ENCODE assay signal across 8 mouse cellular contexts in the genomic region with DNA sequence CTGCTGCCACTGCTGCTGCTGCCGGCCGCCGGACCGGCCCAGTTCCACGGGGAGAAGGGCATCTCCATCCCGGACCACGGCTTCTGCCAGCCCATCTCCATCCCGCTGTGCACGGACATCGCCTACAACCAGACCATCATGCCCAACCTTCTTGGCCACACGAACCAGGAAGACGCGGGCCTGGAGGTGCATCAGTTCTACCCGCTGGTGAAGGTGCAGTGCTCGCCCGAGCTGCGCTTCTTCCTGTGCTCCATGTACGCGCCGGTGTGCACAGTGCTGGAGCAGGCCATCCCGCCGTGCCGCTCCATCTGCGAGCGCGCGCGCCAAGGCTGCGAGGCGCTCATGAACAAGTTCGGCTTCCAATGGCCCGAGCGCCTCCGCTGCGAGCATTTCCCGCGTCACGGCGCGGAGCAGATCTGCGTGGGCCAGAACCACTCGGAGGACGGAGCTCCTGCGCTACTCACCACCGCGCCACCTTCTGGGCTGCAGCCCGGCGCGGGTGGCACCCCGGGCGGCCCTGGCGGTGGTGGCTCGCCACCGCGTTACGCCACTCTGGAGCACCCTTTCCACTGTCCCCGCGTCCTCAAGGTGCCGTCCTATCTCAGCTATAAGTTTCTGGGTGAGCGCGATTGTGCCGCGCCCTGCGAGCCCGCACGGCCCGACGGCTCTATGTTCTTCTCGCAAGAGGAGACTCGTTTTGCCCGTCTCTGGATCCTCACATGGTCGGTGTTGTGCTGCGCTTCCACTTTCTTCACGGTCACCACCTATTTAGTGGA. TPM values are rescaled to one million over a fixed set of nuclear protein-coding genes. Genes with fewer than 3 reads are reported as not detected.
DNase-seq lines count a peak whose midpoint lies in the region; ATAC-seq and TF ChIP-seq lines count a peak whose summit lies in the region.

No protein-coding gene starts in this region.

- no peaks in the 10 kb centered on the region for H3K36me3 ChIP-seq in forebrain, embryonic 14.5 days (ENCODE audit: control insufficient read depth, insufficient read depth, low read length)
- H3K36me3 ChIP-seq in hindbrain, embryonic 13.5 days: no peaks in the 10 kb centered on the region
- H3K36me3 ChIP-seq in limb, embryonic 13.5 days: peaks cover 8% of the 10 kb centered on the region
- no peaks in the 10 kb centered on the region for H3K36me3 ChIP-seq in myocyte (ENCODE audit: control insufficient read depth, insufficient read depth)

- H3ac ChIP-seq in myocyte (ENCODE audit: control insufficient read depth, insufficient read length): peak overlapping the region; percentile 91

- no peaks in the 10 kb centered on the region for H3K9me3 ChIP-seq in forebrain, embryonic 14.5 days (replicated peaks; ENCODE audit: control insufficient read depth, low read length)
- no peaks in the 10 kb centered on the region for H3K9me3 ChIP-seq in hindbrain, embryonic 13.5 days
- no peaks in the 10 kb centered on the region for H3K9me3 ChIP-seq in limb, embryonic 13.5 days

- H3K79me2 ChIP-seq in myocyte (ENCODE audit: control insufficient read depth, insufficient read depth): peaks cover 29% of the 10 kb centered on the region

- ATAC-seq in forebrain, embryonic 14.5 days: peak; percentile 30
- ATAC-seq in hindbrain, embryonic 13.5 days (ENCODE audit: low FRiP score): peak; percentile 63
- peak; percentile 1; the same call in 1 of the 2 replicates for ATAC-seq in limb, embryonic 13.5 days (ENCODE audit: low FRiP score, low read depth)

- H3K4me2 ChIP-seq in forebrain, embryonic 14.5 days (ENCODE audit: low read length): peak overlapping the region; percentile 60
- peak overlapping the region; percentile 80 for H3K4me2 ChIP-seq in hindbrain, embryonic 13.5 days
- peak overlapping the region; percentile 83 for H3K4me2 ChIP-seq in limb, embryonic 13.5 days (replicated peaks)
- peak overlapping the region; percentile 90 for H3K4me2 ChIP-seq in myocyte (ENCODE audit: low read depth)

- H3K27ac ChIP-seq in forebrain, embryonic 14.5 days (ENCODE audit: low read depth, low read length): peak overlapping the region; percentile 99
- peak overlapping the region; percentile 94 for H3K27ac ChIP-seq in hindbrain, embryonic 13.5 days
- H3K27ac ChIP-seq in limb, embryonic 13.5 days: peak overlapping the region; percentile 100

- peak overlapping the region; percentile 96 for H3K9ac ChIP-seq in forebrain, embryonic 14.5 days (ENCODE audit: low read length)
- peak overlapping the region; percentile 86 for H3K9ac ChIP-seq in hindbrain, embryonic 13.5 days
- peak overlapping the region; percentile 100 for H3K9ac ChIP-seq in limb, embryonic 13.5 days

- no peak for TF ChIP-seq POLR2A in myocyte (IDR thresholded peaks at IDR 0.05; ENCODE audit: insufficient read length, low read depth)

- peaks cover 19% of the 10 kb centered on the region for H3K4me1 ChIP-seq in forebrain, embryonic 14.5 days (ENCODE audit: control insufficient read depth, insufficient read depth, low read length)
- peaks cover 68% of the 10 kb centered on the region for H3K4me1 ChIP-seq in hindbrain, embryonic 13.5 days (replicated peaks)
- H3K4me1 ChIP-seq in limb, embryonic 13.5 days: peaks cover 33% of the 10 kb centered on the region

- no peaks in the 10 kb centered on the region for H3K27me3 ChIP-seq in forebrain, embryonic 14.5 days (replicated peaks; ENCODE audit: control insufficient read depth, insufficient read depth, low read length)
- H3K27me3 ChIP-seq in hindbrain, embryonic 13.5 days: 0 out of 2 replicates have a peak, but pooled peaks cover 7% of the 10 kb centered on the region
- no peaks in the 10 kb centered on the region for H3K27me3 ChIP-seq in limb, embryonic 13.5 days
- H3K27me3 ChIP-seq in myocyte (ENCODE audit: control insufficient read depth, insufficient read depth, insufficient read length): no peaks in the 10 kb centered on the region

- H3K4me3 ChIP-seq in forebrain, embryonic 14.5 days (ENCODE audit: low read depth, low read length): peak overlapping the region; percentile 91
- H3K4me3 ChIP-seq in hindbrain, embryonic 13.5 days: peak overlapping the region; percentile 79
- peak overlapping the region; percentile 98 for H3K4me3 ChIP-seq in limb, embryonic 13.5 days
- H3K4me3 ChIP-seq in myocyte: peak overlapping the region; percentile 38

- under 1% methylated on average over 60 of the region's 74 CpGs for WGBS in forebrain, embryonic 14.5 days
- under 1% methylated on average over 74 of the region's 74 CpGs for WGBS in hindbrain, embryonic 13.5 days
- under 1% methylated on average over 72 of the region's 74 CpGs for WGBS in limb, embryonic 13.5 days

- DNase-seq in cerebellum, postnatal 25 days: peak; percentile 70 to 73
- no peak for DNase-seq in cerebellum, adult 11-12 months
- DNase-seq in ZHBTc4 (ENCODE audit: low read depth, low spot score): peak; percentile 86
- peak; percentile 65 for DNase-seq in forebrain, embryonic 14.5 days (ENCODE audit: low spot score)
- peak; percentile 45 for DNase-seq in yolk sac, embryonic 10.5 days (ENCODE audit: low spot score)

TF ChIP-seq in myocyte, 11 proteins besides CTCF, POLR2A, EP300 and RAD21:
- TF ChIP-seq CEBPB (IDR thresholded peaks at IDR 0.05; ENCODE audit: insufficient read depth, poor library complexity, severe bottlenecking) (no peak), MYOD1 (IDR thresholded peaks at IDR 0.05; ENCODE audit: control insufficient read depth in 1 of 3, insufficient read length in 2 of 3, low read depth in 2 of 3) (peak in 1 of 3 experiments; percentile 6), SRF (IDR thresholded peaks at IDR 0.05; ENCODE audit: control insufficient read depth, insufficient read length, low read depth) (peak; percentile 19), TCF12 (IDR thresholded peaks at IDR 0.05; ENCODE audit: insufficient read depth, poor library complexity, severe bottlenecking) (no peak), POLR2AphosphoS2 (IDR thresholded peaks at IDR 0.05; ENCODE audit: insufficient read length, low read depth) (peak; percentile 46), MYOG (IDR thresholded peaks at IDR 0.05; ENCODE audit: control insufficient read depth in 1 of 3, insufficient read depth in 1 of 3, insufficient read length in 2 of 3, low read depth in 2 of 3) (peak in 1 of 3 experiments; percentile 3)
TF ChIP-seq in myocyte: peak in this region for 4.

RNA-seq across cellular contexts. Expression of gene Fzd2, which starts 0.8 kb away (rescaled TPM):
- 18.6 and 19.2 TPM in 2 replicates for polyA plus RNA-seq in forebrain, embryonic 14.5 days (2014; fragmentation: Nextera tagmentation; extraction: Ambion mirVana)
- 10.5 and 11.8 TPM in 2 replicates for polyA plus RNA-seq in hindbrain, embryonic 13.5 days (2015; fragmentation: Nextera tagmentation; extraction: Ambion mirVana)
- 67.7 and 71.6 TPM in 2 replicates for polyA plus RNA-seq in limb, embryonic 13.5 days (2015; fragmentation: Nextera tagmentation; extraction: Ambion mirVana)
- 66.9 TPM for polyA plus RNA-seq in myocyte (2012; fragmentation: generic; extraction: Trizol)

RNA-seq across cellular contexts. Expression of gene Gm11627, which starts 25.7 kb away (rescaled TPM):
- 6.8 and 9.8 TPM in 2 replicates for polyA plus RNA-seq in forebrain, embryonic 14.5 days (2014; fragmentation: Nextera tagmentation; extraction: Ambion mirVana)
- polyA plus RNA-seq in hindbrain, embryonic 13.5 days (2015; fragmentation: Nextera tagmentation; extraction: Ambion mirVana): 2.8 and 5.3 TPM in 2 replicates
- 7.7 and 9.1 TPM in 2 replicates for polyA plus RNA-seq in limb, embryonic 13.5 days (2015; fragmentation: Nextera tagmentation; extraction: Ambion mirVana)
- 1.9 TPM for polyA plus RNA-seq in myocyte (2012; fragmentation: generic; extraction: Trizol)

RNA-seq across cellular contexts. Expression of gene Gpatch8, which starts 48.8 kb away (rescaled TPM):
- polyA plus RNA-seq in forebrain, embryonic 14.5 days (2014; fragmentation: Nextera tagmentation; extraction: Ambion mirVana): 32.6 and 47.7 TPM in 2 replicates
- 83.4 and 86.1 TPM in 2 replicates for polyA plus RNA-seq in hindbrain, embryonic 13.5 days (2015; fragmentation: Nextera tagmentation; extraction: Ambion mirVana)
- polyA plus RNA-seq in limb, embryonic 13.5 days (2015; fragmentation: Nextera tagmentation; extraction: Ambion mirVana): 80.0 and 81.0 TPM in 2 replicates
- polyA plus RNA-seq in myocyte (2012; fragmentation: generic; extraction: Trizol): 9.0 TPM

RNA-seq across cellular contexts. Expression of gene Meioc, which starts 58.6 kb away (rescaled TPM):
- 0.09 and 0.14 TPM in 2 replicates for polyA plus RNA-seq in forebrain, embryonic 14.5 days (2014; fragmentation: Nextera tagmentation; extraction: Ambion mirVana)
- 0.04 and 0.18 TPM in 2 replicates for polyA plus RNA-seq in hindbrain, embryonic 13.5 days (2015; fragmentation: Nextera tagmentation; extraction: Ambion mirVana)
- 0.97 and 1.1 TPM in 2 replicates for polyA plus RNA-seq in limb, embryonic 13.5 days (2015; fragmentation: Nextera tagmentation; extraction: Ambion mirVana)
- 0.01 TPM for polyA plus RNA-seq in myocyte (2012; fragmentation: generic; extraction: Trizol)

Comparison
In these comparisons a context has a peak if more than half of its experiments do, and no peak if none do; other contexts are left out.
1. ATAC-seq: peak in every context shown above with its lines; median percentile 63 in hindbrain, embryonic 13.5 days; 30 in forebrain, embryonic 14.5 days; 1 in limb, embryonic 13.5 days.
2. H3K4me3 ChIP-seq: peak in every context shown above with its lines; median percentile 98 in limb, embryonic 13.5 days; 91 in forebrain, embryonic 14.5 days; 79 in hindbrain, embryonic 13.5 days; 38 in myocyte.